Mouse (Mus musculus) liver, embryonic 13.5 days (tissue): ENCODE data around the gene Foxp1. TPM values are rescaled to one million over a fixed set of nuclear protein-coding genes. Genes with fewer than 3 reads are reported as not detected.

ENCODE experiments used
- ATAC-seq: fragments of 200-750 bp; cut with Nextera tagmentation; 2 replicates; pipeline ENCODE4 v1.8.0; 2017; ENCODE audit warnings: low read depth, mild to moderate bottlenecking, moderate number of reproducible peaks, moderate library complexity
- DNase-seq: peaks from one replicate; pipeline ENCODE4 v3.0.0; 2022
- H3K27ac ChIP-seq: fragments of 300-500 bp; sonication (generic); 2 replicates; pipeline ENCODE4 v1.5.1; 2015; ENCODE audit warnings: moderate library complexity, mild to moderate bottlenecking, inconsistent platforms
- H3K27me3 ChIP-seq: fragments of 300-500 bp; sonication (generic); 2 replicates; pipeline ENCODE4 v1.6.1; 2015; ENCODE audit warnings: mild to moderate bottlenecking, inconsistent platforms
- H3K36me3 ChIP-seq: fragments of 300-500 bp; sonication (generic); 2 replicates; pipeline ENCODE4 v1.6.1; 2015; ENCODE audit warnings: mild to moderate bottlenecking, inconsistent platforms
- H3K4me1 ChIP-seq: fragments of 300-500 bp; sonication (generic); replicated peaks from 2 replicates; pipeline ENCODE4 v1.6.1; 2015; ENCODE audit warnings: inconsistent platforms
- H3K4me2 ChIP-seq: fragments of 300-500 bp; sonication (generic); 2 replicates; pipeline ENCODE4 v1.6.1; 2015; ENCODE audit warnings: inconsistent platforms, mild to moderate bottlenecking, moderate library complexity
- H3K4me3 ChIP-seq: fragments of 300-500 bp; sonication (generic); replicated peaks from 2 replicates; pipeline ENCODE4 v1.5.1; 2015; ENCODE audit warnings: mild to moderate bottlenecking, inconsistent platforms
- H3K9ac ChIP-seq: fragments of 300-500 bp; sonication (generic); 2 replicates; pipeline ENCODE4 v1.6.1; 2015; ENCODE audit warnings: mild to moderate bottlenecking, inconsistent platforms
- H3K9me3 ChIP-seq: fragments of 300-500 bp; sonication (generic); replicated peaks from 2 replicates; pipeline ENCODE4 v1.6.1; 2016; ENCODE audit warnings: inconsistent platforms
- WGBS: fragments of 180-500 bp; shearing (Covaris S2); methylation state at CpG from one replicate; pipeline ENCODE4 v1.1.7; 2015; ENCODE audit not compliant: insufficient replicate concordance; 5-methylcytosine and 5-hydroxymethylcytosine counted together
- polyA plus RNA-seq: library from polyadenylated mRNA; unstranded; fragments of >200 nt; fragmentation: Nextera tagmentation; extraction: Ambion mirVana; gene quantifications from 2 replicates; pipeline ENCODE4 v1.2.1, GENCODE M21; 2015

The Foxp1 gene
- polyA plus RNA-seq, 1 experiment from 2014 or later, result 14.2 TPM

DNA sequence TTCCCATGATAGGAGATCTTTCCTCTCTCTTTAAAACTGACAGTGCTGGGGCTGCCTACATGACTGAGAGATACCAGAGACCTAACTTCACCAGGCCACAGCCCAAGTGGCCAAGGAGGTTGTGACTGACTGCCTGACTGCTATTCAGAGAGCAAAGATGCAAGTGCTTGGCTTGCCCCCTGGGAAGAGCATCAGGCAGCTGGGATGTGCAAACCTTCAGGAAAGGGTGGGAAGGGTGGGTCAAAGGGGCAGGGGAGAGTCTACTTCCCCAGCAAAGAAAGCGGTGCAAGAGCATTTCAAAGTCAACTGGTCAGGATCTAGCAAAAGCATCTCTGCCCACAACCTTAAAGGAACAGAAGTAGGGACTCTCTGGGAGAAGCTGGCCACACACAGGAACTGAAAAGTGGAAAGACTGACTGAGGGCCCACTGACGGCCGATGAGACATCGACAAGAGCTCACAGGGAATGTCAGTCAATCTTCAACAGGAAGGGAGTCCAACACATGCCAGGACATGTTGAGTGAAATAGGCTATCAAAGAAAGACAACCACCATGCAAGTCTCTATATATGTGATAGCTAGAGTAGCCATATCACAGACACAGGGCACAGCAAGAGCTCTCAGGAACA is 138.6 kb downstream of the Foxp1 start:
- Histone ChIP-seq H3K27ac (no peak overlapping the region), H3K27me3 (no peaks in the 10 kb centered on the region), H3K4me2 (no peak overlapping the region), H3K9ac (no peak overlapping the region), H3K9me3 (no peaks in the 10 kb centered on the region), H3K36me3 (no peaks in the 10 kb centered on the region), H3K4me1 (peaks cover 31% of the 10 kb centered on the region), H3K4me3 (no peak overlapping the region)
- 51% methylated on average over 4 of the region's 4 CpGs for WGBS
- ATAC-seq (no peak), DNase-seq (no peak)

DNA sequence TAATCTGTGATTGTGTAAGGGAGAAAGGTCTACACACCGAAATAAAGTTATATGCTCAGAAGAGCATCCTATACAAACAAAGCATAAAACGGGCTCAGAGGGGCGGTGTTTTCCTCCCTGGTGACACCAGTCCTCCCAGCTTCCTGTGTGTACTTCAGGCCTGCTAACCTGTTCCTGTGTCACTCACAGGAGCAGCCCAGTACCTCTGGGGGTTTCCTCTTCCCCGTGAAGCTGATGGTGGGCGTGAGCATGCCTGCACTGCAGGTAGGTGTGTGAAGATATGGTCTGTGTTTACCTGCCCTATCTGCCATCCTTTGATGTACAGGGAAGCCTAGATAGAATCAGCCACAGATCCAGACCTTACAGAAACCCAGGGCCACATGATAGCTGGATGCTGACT is 142.4 kb downstream of the Foxp1 start:
- Histone ChIP-seq H3K27ac (no peak overlapping the region), H3K9ac (no peak overlapping the region), H3K36me3 (no peaks in the 10 kb centered on the region), H3K9me3 (no peaks in the 10 kb centered on the region), H3K4me3 (no peak overlapping the region), H3K4me1 (peaks cover 26% of the 10 kb centered on the region), H3K27me3 (no peaks in the 10 kb centered on the region), H3K4me2 (no peak overlapping the region)
- no peak for DNase-seq
- WGBS, result 67% methylated on average over 5 of the region's 5 CpGs
- ATAC-seq, result no peak

DNA sequence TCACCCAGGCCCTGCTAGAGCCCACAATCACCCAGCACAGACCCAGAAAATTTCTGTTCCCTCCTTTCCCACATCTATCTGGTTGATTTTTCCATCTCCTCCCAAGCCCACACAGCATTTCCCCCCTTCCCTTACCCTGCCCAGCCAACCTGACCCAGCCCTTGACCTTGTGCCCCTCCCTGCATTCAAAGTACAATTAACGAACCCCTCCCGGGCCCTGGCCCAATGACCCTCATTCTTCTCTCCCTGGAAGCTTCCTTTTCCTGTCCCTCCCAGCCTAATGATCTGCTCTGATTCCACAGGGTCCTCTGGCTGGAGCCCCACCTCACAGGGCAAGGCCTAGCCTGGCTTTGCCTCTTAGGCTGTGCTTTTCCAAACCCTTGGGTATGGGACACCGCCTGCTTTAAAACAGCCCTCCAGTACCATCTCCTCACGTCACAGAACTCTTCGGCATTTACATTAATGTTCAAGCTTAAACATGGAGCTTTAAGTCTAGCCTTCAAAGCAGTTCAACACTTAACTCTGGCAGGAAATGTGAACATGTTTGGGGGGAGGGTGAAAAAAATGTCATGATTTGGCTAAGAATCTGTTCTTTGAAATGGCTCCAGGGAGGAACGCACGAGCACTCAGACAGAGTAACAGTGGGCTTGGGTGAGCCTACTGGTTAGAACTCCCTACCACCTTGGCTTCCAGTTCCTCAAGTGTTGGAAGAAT is 143.4 kb downstream of the Foxp1 start:
- WGBS, result 76% methylated on average over 7 of the region's 7 CpGs
- H3K4me3 ChIP-seq, result no peak overlapping the region
- no peaks in the 10 kb centered on the region for H3K9me3 ChIP-seq
- H3K27ac ChIP-seq, result no peak overlapping the region
- H3K4me2 ChIP-seq, result no peak overlapping the region
- no peaks in the 10 kb centered on the region for H3K27me3 ChIP-seq
- no peaks in the 10 kb centered on the region for H3K36me3 ChIP-seq
- peaks cover 33% of the 10 kb centered on the region for H3K4me1 ChIP-seq
- ATAC-seq, result no peak
- DNase-seq, result no peak
- H3K9ac ChIP-seq, result no peak overlapping the region

DNA sequence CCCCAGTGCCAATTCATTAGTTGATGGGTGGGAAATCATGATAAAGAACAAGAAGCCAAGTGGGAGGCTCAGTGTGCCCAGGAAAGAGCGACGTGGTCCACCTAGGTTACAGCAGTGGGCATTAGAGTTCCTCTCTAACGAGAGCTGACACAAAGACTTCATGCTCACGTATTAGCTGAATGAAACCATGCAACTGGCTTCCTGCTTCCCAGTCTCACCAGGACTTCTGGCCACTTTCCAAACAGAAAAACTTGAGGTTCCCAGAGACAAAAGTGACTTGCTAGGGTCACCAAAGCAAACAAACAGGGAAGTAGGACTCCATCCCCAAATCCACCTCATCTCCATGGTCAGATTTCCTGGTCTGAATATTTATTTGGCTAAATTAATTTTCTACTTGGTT is 144.8 kb downstream of the Foxp1 start:
- no peaks in the 10 kb centered on the region for H3K36me3 ChIP-seq
- no peak overlapping the region for H3K27ac ChIP-seq
- no peak for DNase-seq
- no peak overlapping the region for H3K4me2 ChIP-seq
- H3K4me3 ChIP-seq, result no peak overlapping the region
- no peak overlapping the region for H3K9ac ChIP-seq
- WGBS, result 63% methylated on average over 4 of the region's 4 CpGs
- H3K4me1 ChIP-seq, result peaks cover 30% of the 10 kb centered on the region
- H3K9me3 ChIP-seq, result no peaks in the 10 kb centered on the region
- H3K27me3 ChIP-seq, result no peaks in the 10 kb centered on the region
- ATAC-seq, result no peak

DNA sequence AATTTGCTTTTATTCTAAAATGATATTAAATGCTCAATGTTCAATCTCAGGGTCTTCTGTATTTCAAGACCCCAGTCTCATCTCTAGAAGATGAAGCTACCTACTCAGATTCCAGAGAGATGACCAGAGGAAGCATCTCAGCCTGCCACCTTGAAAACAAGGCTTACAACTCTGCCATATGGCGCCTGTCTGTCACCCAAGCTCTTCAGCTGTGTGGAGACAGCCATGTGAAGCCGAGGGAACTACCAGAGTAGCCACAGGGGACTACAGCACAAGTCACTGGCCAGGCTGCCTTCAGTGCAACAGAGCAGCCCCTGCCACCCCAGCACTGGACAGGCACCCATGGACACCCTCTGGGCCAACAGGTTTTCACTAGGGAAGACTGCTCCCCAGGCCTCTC is 145.4 kb downstream of the Foxp1 start:
- H3K9ac ChIP-seq, result no peak overlapping the region
- no peaks in the 10 kb centered on the region for H3K27me3 ChIP-seq
- no peaks in the 10 kb centered on the region for H3K9me3 ChIP-seq
- H3K27ac ChIP-seq, result no peak overlapping the region
- H3K4me3 ChIP-seq, result no peak overlapping the region
- DNase-seq (no peak), ATAC-seq (no peak)
- H3K36me3 ChIP-seq, result no peaks in the 10 kb centered on the region
- H3K4me1 ChIP-seq, result peaks cover 30% of the 10 kb centered on the region
- 42% methylated on average over 2 of the region's 2 CpGs for WGBS
- H3K4me2 ChIP-seq, result no peak overlapping the region

DNA sequence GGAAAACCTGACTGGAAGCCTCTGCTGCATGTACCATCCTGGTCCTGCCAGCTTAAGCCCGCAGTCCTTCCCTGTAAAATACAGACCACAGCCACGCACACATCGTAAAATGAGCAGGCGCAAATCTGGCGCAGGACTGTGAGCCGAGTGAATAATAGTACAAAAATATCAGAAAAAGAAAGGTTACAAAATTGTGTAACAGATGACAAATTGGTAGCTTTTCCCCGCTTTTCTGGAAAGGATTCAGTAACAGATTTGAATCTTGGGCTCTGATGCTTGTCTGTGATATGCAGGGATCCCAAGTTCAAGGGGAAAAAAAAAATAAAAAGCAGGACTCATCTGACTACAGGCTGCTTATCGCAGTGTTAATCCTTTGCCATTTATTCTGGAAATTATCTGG is 145.8 kb downstream of the Foxp1 start:
- peaks cover 30% of the 10 kb centered on the region for H3K4me1 ChIP-seq
- ATAC-seq (no peak), DNase-seq (no peak)
- H3K4me2 ChIP-seq, result no peak overlapping the region
- no peaks in the 10 kb centered on the region for H3K9me3 ChIP-seq
- H3K36me3 ChIP-seq, result no peaks in the 10 kb centered on the region
- H3K27me3 ChIP-seq, result no peaks in the 10 kb centered on the region
- H3K9ac ChIP-seq, result no peak overlapping the region
- 76% methylated on average over 8 of the region's 8 CpGs for WGBS
- H3K27ac ChIP-seq, result no peak overlapping the region
- no peak overlapping the region for H3K4me3 ChIP-seq

DNA sequence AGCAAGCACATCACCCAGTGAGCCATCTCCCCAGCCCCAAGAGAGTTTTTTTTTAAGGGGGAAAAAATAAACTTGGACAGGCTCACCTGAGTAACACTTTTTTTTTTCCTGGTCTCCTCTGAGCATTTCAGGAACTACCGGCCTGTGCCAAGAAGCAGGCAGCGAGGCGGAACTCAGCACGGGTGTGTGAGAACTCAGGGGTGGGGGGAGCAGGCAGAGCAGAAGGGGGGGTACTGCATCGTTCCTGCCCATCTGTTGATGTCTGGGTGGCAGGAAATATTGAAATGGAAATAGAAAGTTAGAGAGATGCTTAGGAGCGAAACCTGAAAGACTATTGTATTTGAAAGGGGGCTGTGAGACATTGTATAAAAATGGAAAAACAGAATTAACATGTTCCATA is 146.7 kb downstream of the Foxp1 start:
- no peak overlapping the region for H3K9ac ChIP-seq
- H3K36me3 ChIP-seq, result no peaks in the 10 kb centered on the region
- ATAC-seq (no peak), DNase-seq (no peak)
- H3K27ac ChIP-seq, result no peak overlapping the region
- H3K9me3 ChIP-seq, result no peaks in the 10 kb centered on the region
- no peak overlapping the region for H3K4me2 ChIP-seq
- H3K4me3 ChIP-seq, result no peak overlapping the region
- peaks cover 30% of the 10 kb centered on the region for H3K4me1 ChIP-seq
- H3K27me3 ChIP-seq, result no peaks in the 10 kb centered on the region
- 63% methylated on average over 6 of the region's 6 CpGs for WGBS

DNA sequence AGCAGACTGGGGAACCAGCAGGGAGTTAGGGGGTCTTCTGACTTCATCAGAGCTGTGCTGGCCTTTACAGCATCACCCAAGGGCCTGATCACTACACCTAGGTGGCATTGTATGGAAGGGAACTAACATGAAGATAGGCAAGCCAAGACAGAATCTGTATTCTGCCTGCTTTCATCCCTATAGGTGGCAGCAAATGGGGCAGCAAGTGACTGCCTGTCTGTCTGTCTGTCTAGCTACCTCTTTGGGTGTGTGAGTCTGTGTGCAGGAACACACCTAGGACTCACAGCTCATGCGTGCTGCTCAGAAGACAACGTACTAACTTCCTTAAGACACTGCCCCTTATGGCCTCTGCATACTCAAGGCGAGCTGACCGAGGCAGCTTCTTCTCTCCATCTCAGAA is 147.1 kb downstream of the Foxp1 start:
- 60% methylated on average over 4 of the region's 4 CpGs for WGBS
- Histone ChIP-seq H3K27ac (0 out of 2 replicates have a peak overlapping the region, but pooled peaks have one; percentile 12), H3K9me3 (no peaks in the 10 kb centered on the region), H3K4me1 (peaks cover 28% of the 10 kb centered on the region), H3K4me3 (no peak overlapping the region), H3K4me2 (no peak overlapping the region), H3K9ac (no peak overlapping the region), H3K27me3 (no peaks in the 10 kb centered on the region), H3K36me3 (no peaks in the 10 kb centered on the region)
- no peak for ATAC-seq
- DNase-seq, result no peak

DNA sequence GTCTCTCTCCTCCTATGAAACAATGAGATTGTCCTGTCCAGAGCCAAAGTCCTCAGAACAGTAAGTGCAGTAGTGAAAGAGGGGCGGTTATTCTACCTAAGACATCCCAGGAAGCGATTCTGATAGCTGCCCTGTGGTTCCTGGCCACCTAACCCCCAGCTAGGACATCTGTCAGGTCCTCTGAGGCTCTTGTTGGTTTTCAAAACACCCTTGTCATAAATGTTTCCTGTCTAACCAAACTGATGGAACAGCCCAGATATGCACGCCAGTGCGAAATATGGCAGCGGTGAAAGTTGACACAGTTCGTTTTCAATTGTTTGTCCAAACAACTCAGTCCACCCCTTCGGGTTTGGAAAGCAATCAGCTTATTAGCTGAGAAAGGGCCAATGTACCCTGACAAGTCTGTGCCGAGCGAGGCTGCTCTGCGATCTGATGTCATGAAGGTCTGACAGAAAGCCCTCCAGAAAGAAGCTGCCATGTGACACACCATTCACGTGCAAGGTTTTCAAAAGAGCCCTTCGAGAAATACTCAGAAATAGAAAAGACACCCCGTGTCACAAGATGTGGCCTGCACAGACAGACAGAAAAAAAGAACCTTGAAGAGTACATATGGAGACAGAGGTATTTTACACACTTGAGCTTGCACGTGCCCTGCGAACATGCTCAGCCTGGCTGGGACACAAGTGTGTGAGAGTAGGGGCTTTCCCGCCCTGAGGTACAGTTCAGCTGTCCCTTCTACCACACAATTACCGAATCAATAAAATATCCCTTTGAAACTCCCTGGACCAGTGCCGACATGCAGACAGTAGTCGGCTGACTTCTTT is 147.9 kb downstream of the Foxp1 start:
- no peaks in the 10 kb centered on the region for H3K36me3 ChIP-seq
- no peak overlapping the region for H3K27ac ChIP-seq
- no peak overlapping the region for H3K4me2 ChIP-seq
- H3K27me3 ChIP-seq, result no peaks in the 10 kb centered on the region
- no peak for ATAC-seq
- no peak overlapping the region for H3K4me3 ChIP-seq
- H3K9ac ChIP-seq, result no peak overlapping the region
- H3K9me3 ChIP-seq, result no peaks in the 10 kb centered on the region
- no peak for DNase-seq
- H3K4me1 ChIP-seq, result peaks cover 22% of the 10 kb centered on the region
- 59% methylated on average over 19 of the region's 19 CpGs for WGBS

DNA sequence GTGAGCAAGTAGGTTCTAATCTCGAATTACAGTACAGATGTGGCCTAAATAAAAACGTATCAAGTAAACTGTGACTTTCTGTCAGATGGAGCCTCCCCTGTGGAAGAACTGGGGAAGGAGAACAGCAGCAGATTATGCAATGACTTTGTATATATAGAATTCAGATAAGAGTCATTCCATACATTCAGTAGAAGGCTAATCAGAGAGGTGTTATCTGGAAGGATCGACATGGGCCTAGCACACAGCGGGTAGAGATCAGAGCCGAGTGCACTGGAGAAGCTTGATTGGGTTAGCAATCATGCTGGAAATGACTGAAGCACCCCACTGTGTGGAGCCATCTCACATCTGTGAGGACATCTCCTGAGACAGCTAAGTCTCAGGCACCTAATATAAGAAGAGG is 150.1 kb downstream of the Foxp1 start:
- WGBS, result 55% methylated on average over 5 of the region's 5 CpGs
- Histone ChIP-seq H3K36me3 (no peaks in the 10 kb centered on the region), H3K9me3 (no peaks in the 10 kb centered on the region), H3K4me3 (no peak overlapping the region), H3K27ac (0 out of 2 replicates have a peak overlapping the region, but pooled peaks have one; percentile 23), H3K9ac (no peak overlapping the region), H3K4me2 (no peak overlapping the region), H3K27me3 (no peaks in the 10 kb centered on the region), H3K4me1 (peaks cover 23% of the 10 kb centered on the region)
- DNase-seq, result no peak
- no peak for ATAC-seq

DNA sequence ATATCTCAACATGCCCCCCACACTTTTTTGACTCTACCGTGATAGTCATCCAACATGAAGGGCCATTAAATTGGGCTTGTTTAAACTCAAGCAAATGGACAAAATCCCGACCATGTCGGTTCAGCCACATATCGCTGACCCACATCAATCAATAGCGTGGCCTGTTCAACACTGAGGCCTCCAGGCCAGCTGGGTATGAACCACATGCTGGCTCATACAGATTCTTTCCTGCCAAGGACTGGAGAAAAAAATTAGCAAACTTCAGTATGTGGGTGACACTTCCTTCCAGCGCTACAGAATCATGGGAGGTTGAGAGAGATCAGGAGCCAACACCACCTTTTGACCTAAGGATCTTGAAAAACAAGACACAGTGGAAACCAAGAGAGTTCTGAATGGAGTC is 150.5 kb downstream of the Foxp1 start:
- no peak overlapping the region for H3K27ac ChIP-seq
- H3K9me3 ChIP-seq, result no peaks in the 10 kb centered on the region
- no peaks in the 10 kb centered on the region for H3K36me3 ChIP-seq
- H3K4me3 ChIP-seq, result no peak overlapping the region
- no peak for DNase-seq
- no peak overlapping the region for H3K4me2 ChIP-seq
- no peak overlapping the region for H3K9ac ChIP-seq
- 74% methylated on average over 6 of the region's 6 CpGs for WGBS
- H3K4me1 ChIP-seq, result peaks cover 23% of the 10 kb centered on the region
- H3K27me3 ChIP-seq, result no peaks in the 10 kb centered on the region
- ATAC-seq, result no peak
